Mouse (Mus musculus): Measurements from ENCODE around the gene Map2k6.

DNA sequence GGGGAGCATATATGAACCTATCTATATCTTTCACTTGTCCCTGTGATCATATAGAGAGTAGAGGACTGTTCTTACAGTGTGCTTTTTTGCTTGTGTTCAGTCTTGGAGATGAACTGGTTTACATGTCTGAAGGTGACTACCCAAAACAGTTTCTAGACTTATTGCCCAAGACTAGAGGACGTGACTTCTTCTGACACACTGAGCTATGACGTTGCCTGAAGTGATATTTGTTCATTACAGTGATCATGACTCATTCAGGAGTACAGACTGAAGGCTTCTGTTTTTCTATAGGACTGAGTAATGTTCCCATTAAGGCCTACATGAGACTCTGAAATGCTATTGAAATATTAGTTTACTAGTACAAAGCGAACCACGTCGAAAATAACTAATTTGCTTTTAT, 73.2 kb downstream of the Map2k6 start:
- TF ChIP-seq POLR2A (IDR thresholded peaks at IDR 0.05; ENCODE audit: control insufficient read depth, extremely low read depth, insufficient read depth, low read length, poor library complexity) (no peak), CTCF (IDR thresholded peaks at IDR 0.05; ENCODE audit: borderline replicate concordance, control insufficient read depth, extremely low read depth, insufficient read depth, low read length, poor library complexity) (no peak)
